Mouse (Mus musculus) thymus, adult 2 months (tissue): ENCODE measurements at regions not wholly inside any gene's neighbourhood (a gene's known extent, or its start where the extent isn't known, plus 50 kb on each side); places are given as distances from the start of the nearest gene placed in this dataset.

ENCODE experiments used
- DNase-seq: peaks from one replicate; pipeline ENCODE4 v3.0.0; 2021
- H3K27ac ChIP-seq: fragments of 200-500 bp; 2 replicates; pipeline ENCODE4 v1.5.1; 2012; ENCODE audit warnings: low read length, control low read depth; ENCODE audit not compliant: control insufficient read depth, insufficient read depth
- H3K27me3 ChIP-seq: fragments of 200-500 bp; 2 replicates; pipeline ENCODE4 v1.6.1; 2012; ENCODE audit warnings: mild to moderate bottlenecking, low read length, moderate library complexity, mixed read lengths; ENCODE audit not compliant: control insufficient read depth, insufficient read depth
- H3K36me3 ChIP-seq: fragments of 200-500 bp; 2 replicates; pipeline ENCODE4 v1.6.1; 2012; ENCODE audit warnings: mild to moderate bottlenecking, low read length, moderate library complexity; ENCODE audit not compliant: control insufficient read depth, insufficient read depth
- H3K4me1 ChIP-seq: fragments of 200-500 bp; replicated peaks from 2 replicates; pipeline ENCODE4 v1.6.1; 2012; ENCODE audit warnings: low read length; ENCODE audit not compliant: control insufficient read depth, insufficient read depth
- H3K4me3 ChIP-seq: fragments of 200-500 bp; 2 replicates; pipeline ENCODE4 v1.5.1; 2012; ENCODE audit warnings: mild to moderate bottlenecking, low read length, control low read depth, moderate library complexity; ENCODE audit not compliant: control insufficient read depth, insufficient read depth
- CTCF ChIP-seq: fragments of 200-500 bp; IDR thresholded peaks from 2 replicates; pipeline ENCODE4 v1.5.1; 2012; ENCODE audit warnings: mild to moderate bottlenecking, control low read depth, low read length, moderate library complexity, borderline replicate concordance; ENCODE audit not compliant: control insufficient read depth, poor library complexity, insufficient read depth; ENCODE audit errors: extremely low read depth
- POLR2A ChIP-seq: fragments of 200-500 bp; IDR thresholded peaks from 2 replicates; pipeline ENCODE4 v1.6.1; 2012; ENCODE audit warnings: mild to moderate bottlenecking, low read length, control low read depth, moderate library complexity; ENCODE audit not compliant: control insufficient read depth, poor library complexity, insufficient read depth; ENCODE audit errors: extremely low read depth
- WGBS: fragments of 180-500 bp; shearing (Covaris S2); methylation state at CpG from one replicate; pipeline ENCODE4 v1.1.7; 2018; 5-methylcytosine and 5-hydroxymethylcytosine counted together

- TF ChIP-seq CTCF = no peak
- no peak for TF ChIP-seq POLR2A
- no peaks in the 10 kb centered on the region for H3K36me3 ChIP-seq
- no peak overlapping the region for H3K27ac ChIP-seq
- H3K4me1 ChIP-seq = no peaks in the 10 kb centered on the region
- DNase-seq = no peak
- no peak overlapping the region for H3K4me3 ChIP-seq
- no peaks in the 10 kb centered on the region for H3K27me3 ChIP-seq
- WGBS = 96% methylated on average over 2 of the region's 2 CpGs
These were observed 752.6 kb downstream of the Bcl11a start for GRCm38 (mm10) chr11:24830484-24830883.

- 88% methylated on average over 2 of the region's 2 CpGs for WGBS
- no peaks in the 10 kb centered on the region for H3K36me3 ChIP-seq
- DNase-seq = no peak
- no peaks in the 10 kb centered on the region for H3K27me3 ChIP-seq
- no peaks in the 10 kb centered on the region for H3K4me1 ChIP-seq
- TF ChIP-seq POLR2A (no peak), CTCF (no peak)
- no peak overlapping the region for H3K27ac ChIP-seq
- no peak overlapping the region for H3K4me3 ChIP-seq
These were observed 766.2 kb downstream of the Bcl11a start for GRCm38 (mm10) chr11:24843839-24844738.

DNA sequence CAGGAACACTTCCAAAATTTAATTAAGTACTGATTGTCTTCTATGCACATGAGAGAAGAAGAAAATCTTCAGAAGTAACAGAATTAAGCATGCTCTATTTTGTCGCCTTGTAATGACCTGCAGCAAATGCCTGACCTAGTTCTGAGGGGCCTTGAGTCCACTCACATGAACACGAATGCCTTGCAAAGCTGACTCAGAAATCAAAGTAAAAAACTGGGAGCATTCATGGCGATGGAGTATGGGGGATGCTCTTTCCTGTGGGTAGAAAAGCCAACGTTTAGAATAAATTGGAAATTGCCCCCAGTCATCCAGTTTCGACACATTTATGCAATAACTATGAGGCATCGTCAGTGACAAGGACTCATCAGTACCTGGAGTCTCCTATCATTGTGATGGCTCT is 779.1 kb downstream of the Bcl11a start:
- Histone ChIP-seq H3K27ac (no peak overlapping the region), H3K4me3 (no peak overlapping the region), H3K36me3 (no peaks in the 10 kb centered on the region), H3K4me1 (no peaks in the 10 kb centered on the region), H3K27me3 (no peaks in the 10 kb centered on the region)
- DNase-seq = no peak
- no peak for TF ChIP-seq POLR2A
- TF ChIP-seq CTCF = no peak
- 88% methylated on average over 6 of the region's 6 CpGs for WGBS

GRCm38 (mm10) chr11:24864637-24865036 is 786.8 kb downstream of the Bcl11a start:
- H3K4me1 ChIP-seq = no peaks in the 10 kb centered on the region
- no peak overlapping the region for H3K27ac ChIP-seq
- 94% methylated on average over 11 of the region's 11 CpGs for WGBS
- H3K4me3 ChIP-seq = no peak overlapping the region
- H3K36me3 ChIP-seq = no peaks in the 10 kb centered on the region
- no peak for DNase-seq
- TF ChIP-seq CTCF (no peak), POLR2A (no peak)
- H3K27me3 ChIP-seq = no peaks in the 10 kb centered on the region

- Histone ChIP-seq H3K27ac (no peak overlapping the region), H3K4me3 (no peak overlapping the region), H3K4me1 (no peaks in the 10 kb centered on the region), H3K27me3 (no peaks in the 10 kb centered on the region), H3K36me3 (no peaks in the 10 kb centered on the region)
- DNase-seq = no peak
- WGBS = 87% methylated on average over 3 of the region's 3 CpGs
- TF ChIP-seq CTCF = no peak
- no peak for TF ChIP-seq POLR2A
These were observed 787.4 kb downstream of the Bcl11a start for GRCm38 (mm10) chr11:24865067-24865796.
